Mouse (Mus musculus): ENCODE measurements around the gene Sult1a1. TPM values are rescaled to one million over a fixed set of nuclear protein-coding genes. Genes with fewer than 3 reads are reported as not detected.

The Sult1a1 gene
- 66.1 TPM for polyA plus RNA-seq (2014; fragmentation: Illumina TruSeq; extraction: RNeasy Lipid Tissue Mini Kit (QIAGEN cat#74804); ENCODE audit: low read depth, low replicate concordance)

GRCm38 (mm10) chr7:126676207-126676606, at the start of gene Sult1a1:
Gene Sult1a1 (minus strand): TSS chr7:126676432.

GRCm38 (mm10) chr7:126707442-126708174, 31.4 kb upstream of the Sult1a1 start, which contains the start of gene Coro1a:
Gene Coro1a (minus strand): TSS chr7:126707787.

GRCm38 (mm10) chr7:126695631-126696207, 19.5 kb upstream of the Sult1a1 start, which contains the start of gene Slx1b:
Gene Slx1b (minus strand): TSS chr7:126695784.

GRCm38 (mm10) chr7:126695210-126695611, 19.0 kb upstream of the Sult1a1 start, which contains the start of gene Bola2:
Gene Bola2 (plus strand): TSS chr7:126695401.

GRCm38 (mm10) chr7:126649231-126650051, 26.8 kb downstream of the Sult1a1 start, which contains the start of gene Sgf29:
Gene Sgf29 (plus strand): TSS chr7:126649309.

GRCm38 (mm10) chr7:126630824-126631518, 45.3 kb downstream of the Sult1a1 start, which contains the start of gene Nupr1:
Gene Nupr1 (minus strand): TSS chr7:126630861.

Other genes starting within 250 kb of the Sult1a1 start
- 9.6 TPM for gene Rabep2, start 247.7 kb downstream of the Sult1a1 start, polyA plus RNA-seq (2014; fragmentation: Illumina TruSeq; extraction: RNeasy Lipid Tissue Mini Kit (QIAGEN cat#74804); ENCODE audit: low read depth, low replicate concordance)
- gene Atp2a1, start 213.3 kb downstream of the Sult1a1 start, polyA plus RNA-seq (2014; fragmentation: Illumina TruSeq; extraction: RNeasy Lipid Tissue Mini Kit (QIAGEN cat#74804); ENCODE audit: low read depth, low replicate concordance), result 3.3 TPM
- 53.5 TPM for gene Sh2b1, start 201.0 kb downstream of the Sult1a1 start, polyA plus RNA-seq (2014; fragmentation: Illumina TruSeq; extraction: RNeasy Lipid Tissue Mini Kit (QIAGEN cat#74804); ENCODE audit: low read depth, low replicate concordance)
- gene Tufm, start 189.1 kb downstream of the Sult1a1 start, polyA plus RNA-seq (2014; fragmentation: Illumina TruSeq; extraction: RNeasy Lipid Tissue Mini Kit (QIAGEN cat#74804); ENCODE audit: low read depth, low replicate concordance), result 283 TPM
- gene Atxn2l, start 173.0 kb downstream of the Sult1a1 start, polyA plus RNA-seq (2014; fragmentation: Illumina TruSeq; extraction: RNeasy Lipid Tissue Mini Kit (QIAGEN cat#74804); ENCODE audit: low read depth, low replicate concordance), result 50.3 TPM
- 108 TPM for gene Eif3c, start 110.0 kb downstream of the Sult1a1 start, polyA plus RNA-seq (2014; fragmentation: Illumina TruSeq; extraction: RNeasy Lipid Tissue Mini Kit (QIAGEN cat#74804); ENCODE audit: low read depth, low replicate concordance)
- 0.60 TPM for gene Apobr, start 91.5 kb downstream of the Sult1a1 start, polyA plus RNA-seq (2014; fragmentation: Illumina TruSeq; extraction: RNeasy Lipid Tissue Mini Kit (QIAGEN cat#74804); ENCODE audit: low read depth, low replicate concordance)
- 10.3 TPM for gene Cln3, start 90.6 kb downstream of the Sult1a1 start, polyA plus RNA-seq (2014; fragmentation: Illumina TruSeq; extraction: RNeasy Lipid Tissue Mini Kit (QIAGEN cat#74804); ENCODE audit: low read depth, low replicate concordance)
- not detected for gene Il27, start 81.5 kb downstream of the Sult1a1 start, polyA plus RNA-seq (2014; fragmentation: Illumina TruSeq; extraction: RNeasy Lipid Tissue Mini Kit (QIAGEN cat#74804); ENCODE audit: low read depth, low replicate concordance)
- gene Nupr1, start 45.6 kb downstream of the Sult1a1 start, polyA plus RNA-seq (2014; fragmentation: Illumina TruSeq; extraction: RNeasy Lipid Tissue Mini Kit (QIAGEN cat#74804); ENCODE audit: low read depth, low replicate concordance), result 21.1 TPM
- 17.1 TPM for gene Sgf29, start 27.1 kb downstream of the Sult1a1 start, polyA plus RNA-seq (2014; fragmentation: Illumina TruSeq; extraction: RNeasy Lipid Tissue Mini Kit (QIAGEN cat#74804); ENCODE audit: low read depth, low replicate concordance)
- 24.6 TPM for gene Bola2, start 19.0 kb upstream of the Sult1a1 start, polyA plus RNA-seq (2014; fragmentation: Illumina TruSeq; extraction: RNeasy Lipid Tissue Mini Kit (QIAGEN cat#74804); ENCODE audit: low read depth, low replicate concordance)
- gene Slx1b, start 19.4 kb upstream of the Sult1a1 start, polyA plus RNA-seq (2014; fragmentation: Illumina TruSeq; extraction: RNeasy Lipid Tissue Mini Kit (QIAGEN cat#74804); ENCODE audit: low read depth, low replicate concordance), result 4.7 TPM
- 8.3 TPM for gene Coro1a, start 31.4 kb upstream of the Sult1a1 start, polyA plus RNA-seq (2014; fragmentation: Illumina TruSeq; extraction: RNeasy Lipid Tissue Mini Kit (QIAGEN cat#74804); ENCODE audit: low read depth, low replicate concordance)
- gene Mapk3, start 83.2 kb upstream of the Sult1a1 start, polyA plus RNA-seq (2014; fragmentation: Illumina TruSeq; extraction: RNeasy Lipid Tissue Mini Kit (QIAGEN cat#74804); ENCODE audit: low read depth, low replicate concordance), result 60.7 TPM
- 3.2 TPM for gene Gdpd3, start 89.9 kb upstream of the Sult1a1 start, polyA plus RNA-seq (2014; fragmentation: Illumina TruSeq; extraction: RNeasy Lipid Tissue Mini Kit (QIAGEN cat#74804); ENCODE audit: low read depth, low replicate concordance)
- 118 TPM for gene Ypel3, start 100.5 kb upstream of the Sult1a1 start, polyA plus RNA-seq (2014; fragmentation: Illumina TruSeq; extraction: RNeasy Lipid Tissue Mini Kit (QIAGEN cat#74804); ENCODE audit: low read depth, low replicate concordance)
- gene Tbx6, start 105.1 kb upstream of the Sult1a1 start, polyA plus RNA-seq (2014; fragmentation: Illumina TruSeq; extraction: RNeasy Lipid Tissue Mini Kit (QIAGEN cat#74804); ENCODE audit: low read depth, low replicate concordance), result 1.6 TPM
- gene Ppp4c, start 116.1 kb upstream of the Sult1a1 start, polyA plus RNA-seq (2014; fragmentation: Illumina TruSeq; extraction: RNeasy Lipid Tissue Mini Kit (QIAGEN cat#74804); ENCODE audit: low read depth, low replicate concordance), result 43.4 TPM
- 7.6 TPM for gene Fam57b, start 121.2 kb upstream of the Sult1a1 start, polyA plus RNA-seq (2014; fragmentation: Illumina TruSeq; extraction: RNeasy Lipid Tissue Mini Kit (QIAGEN cat#74804); ENCODE audit: low read depth, low replicate concordance)
- not detected for gene 4930451I11Rik, start 155.2 kb upstream of the Sult1a1 start, polyA plus RNA-seq (2014; fragmentation: Illumina TruSeq; extraction: RNeasy Lipid Tissue Mini Kit (QIAGEN cat#74804); ENCODE audit: low read depth, low replicate concordance)
- not detected for gene Doc2a, start 171.0 kb upstream of the Sult1a1 start, polyA plus RNA-seq (2014; fragmentation: Illumina TruSeq; extraction: RNeasy Lipid Tissue Mini Kit (QIAGEN cat#74804); ENCODE audit: low read depth, low replicate concordance)
- gene Hirip3, start 185.5 kb upstream of the Sult1a1 start, polyA plus RNA-seq (2014; fragmentation: Illumina TruSeq; extraction: RNeasy Lipid Tissue Mini Kit (QIAGEN cat#74804); ENCODE audit: low read depth, low replicate concordance), result 22.7 TPM
- 18.7 TPM for gene Ino80e, start 185.9 kb upstream of the Sult1a1 start, polyA plus RNA-seq (2014; fragmentation: Illumina TruSeq; extraction: RNeasy Lipid Tissue Mini Kit (QIAGEN cat#74804); ENCODE audit: low read depth, low replicate concordance)
- 41.9 TPM for gene Taok2, start 208.3 kb upstream of the Sult1a1 start, polyA plus RNA-seq (2014; fragmentation: Illumina TruSeq; extraction: RNeasy Lipid Tissue Mini Kit (QIAGEN cat#74804); ENCODE audit: low read depth, low replicate concordance)
- gene Tmem219, start 246.5 kb upstream of the Sult1a1 start, polyA plus RNA-seq (2014; fragmentation: Illumina TruSeq; extraction: RNeasy Lipid Tissue Mini Kit (QIAGEN cat#74804); ENCODE audit: low read depth, low replicate concordance), result 19.1 TPM